Mouse (Mus musculus): Measurements from ENCODE around the gene Trmt2a. TPM values are rescaled to one million over a fixed set of nuclear protein-coding genes. Genes with fewer than 3 reads are reported as not detected.
A peak's percentile ranks its signal among the peaks of the same experiment; 100 is the strongest.
"Not testable (repeated sequence)": the region's sequence is repeated elsewhere in the genome, so short reads cannot be mapped to it uniquely, and the experiment has no call there.

The Trmt2a gene
- polyA plus RNA-seq, 1 experiment from 2014 or later: 110 TPM

DNA sequence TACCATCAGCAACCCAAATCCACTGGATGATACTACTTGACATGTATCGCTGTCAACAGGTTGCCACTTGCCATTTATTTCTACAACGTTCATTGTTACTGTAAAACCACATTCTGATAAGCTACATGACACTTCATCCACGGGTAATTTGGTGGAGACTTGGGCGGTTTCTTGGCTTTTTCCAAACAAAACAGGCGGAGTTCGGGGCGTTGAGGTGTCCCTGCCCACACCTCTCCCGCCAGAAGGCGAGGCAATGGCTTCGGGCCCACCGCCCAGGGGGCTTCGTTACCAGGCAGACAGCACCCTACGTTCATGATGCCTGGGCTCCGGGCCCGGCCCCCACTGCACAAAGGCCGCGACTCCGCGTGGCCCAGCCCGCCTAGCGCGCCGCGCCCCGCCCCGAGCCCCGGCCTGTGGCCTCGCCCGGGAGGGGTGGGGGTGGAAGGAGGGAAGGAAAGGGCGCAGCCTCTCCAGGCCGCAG, 40.1 kb downstream of the Trmt2a start:
- ATAC-seq (replicated peaks; ENCODE audit: low FRiP score, low TSS enrichment, low read depth) (peak; percentile 92), DNase-seq (ENCODE audit: low spot score) (no peak)
- no peaks in the 10 kb centered on the region for H3K27me3 ChIP-seq (replicated peaks; ENCODE audit: control insufficient read depth, insufficient read depth, low read length)
- peak overlapping the region; percentile 97 for H3K4me3 ChIP-seq (ENCODE audit: low read depth, low read length)
- H3K9me3 ChIP-seq (ENCODE audit: control insufficient read depth, low read length): no peaks in the 10 kb centered on the region
- H3K27ac ChIP-seq (ENCODE audit: low read depth): peak overlapping the region; percentile 87
- H3K9ac ChIP-seq (ENCODE audit: low read length): peak overlapping the region; percentile 96
- under 1% methylated on average over 28 of the region's 31 CpGs for WGBS
- H3K4me2 ChIP-seq (ENCODE audit: low read length): peak overlapping the region; percentile 99
- peaks cover 21% of the 10 kb centered on the region for H3K4me1 ChIP-seq (replicated peaks; ENCODE audit: control insufficient read depth, insufficient read depth, low read length)
- peaks cover 38% of the 10 kb centered on the region for H3K36me3 ChIP-seq (ENCODE audit: control insufficient read depth, insufficient read depth, low read length)

DNA sequence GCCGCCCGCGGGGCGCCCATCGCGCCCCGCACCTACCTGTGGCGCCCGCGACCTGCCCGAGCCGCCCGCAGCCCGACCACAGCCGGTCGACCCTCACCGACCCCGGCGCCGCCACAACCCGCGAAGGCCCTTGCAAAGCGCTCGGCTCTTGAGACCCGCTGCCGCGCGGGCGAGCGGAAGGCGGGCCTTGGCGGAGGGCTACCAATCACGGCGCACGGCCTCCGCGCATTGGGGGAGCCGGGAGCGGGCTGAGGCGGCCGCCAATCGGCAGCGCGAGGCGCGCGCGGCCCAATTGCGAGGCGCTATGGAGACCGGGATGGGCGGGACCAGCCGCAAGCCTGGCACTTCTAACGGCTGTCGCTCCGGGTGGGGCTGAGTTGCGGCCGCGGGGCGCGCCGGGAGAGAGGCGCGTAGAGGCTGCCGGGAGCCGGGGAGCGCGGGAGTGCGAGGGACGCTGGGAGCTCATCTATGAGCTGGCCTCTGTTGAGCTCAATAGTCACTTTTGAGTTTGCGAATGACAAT, 40.6 kb downstream of the Trmt2a start, which contains the start of gene Dgcr8:
Gene Dgcr8, minus strand, starts transcription at position 180 of the 522 bp plus-strand sequence.
- Histone ChIP-seq H3K27me3 (replicated peaks; ENCODE audit: control insufficient read depth, insufficient read depth, low read length) (no peaks in the 10 kb centered on the region), H3K27ac (ENCODE audit: low read depth) (peak within 1 kb of the TSS; percentile 87), H3K9ac (ENCODE audit: low read length) (peak within 1 kb of the TSS; percentile 96), H3K4me1 (replicated peaks; ENCODE audit: control insufficient read depth, insufficient read depth, low read length) (peaks cover 21% of the 10 kb centered on the region), H3K36me3 (ENCODE audit: control insufficient read depth, insufficient read depth, low read length) (peaks cover 33% of the 10 kb centered on the region), H3K4me2 (ENCODE audit: low read length) (peak within 1 kb of the TSS; percentile 99), H3K4me3 (ENCODE audit: low read depth, low read length) (peak within 1 kb of the TSS; percentile 97), H3K9me3 (ENCODE audit: control insufficient read depth, low read length) (no peaks in the 10 kb centered on the region)
- DNase-seq (ENCODE audit: low spot score) (peak; percentile 93), ATAC-seq (replicated peaks; ENCODE audit: low FRiP score, low TSS enrichment, low read depth) (peak; percentile 99)
- under 1% methylated on average over 64 of the region's 71 CpGs for WGBS

DNA sequence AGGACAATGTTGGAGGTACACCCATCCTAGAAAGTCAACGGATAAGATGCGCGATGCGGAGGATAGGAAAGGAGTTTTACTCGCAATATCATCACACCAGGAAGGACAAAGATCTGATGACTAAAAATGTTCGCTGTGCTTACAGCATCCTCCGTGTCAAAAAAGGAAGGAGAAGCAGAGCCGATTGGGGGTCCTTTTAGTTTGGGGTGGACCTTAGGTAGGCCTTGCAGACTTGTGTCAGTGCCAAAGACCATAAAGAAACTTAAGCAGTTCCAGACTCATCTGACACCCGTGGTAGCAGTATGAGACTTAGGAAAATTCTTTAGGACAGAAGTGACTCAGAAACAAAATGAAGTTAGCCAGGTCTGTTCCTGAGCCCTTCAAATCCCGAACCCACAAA, 41.1 kb downstream of the Trmt2a start:
- peak overlapping the region; percentile 45 for H3K4me2 ChIP-seq (ENCODE audit: low read length)
- H3K4me3 ChIP-seq (ENCODE audit: low read depth, low read length): peak overlapping the region; percentile 97
- peak overlapping the region; percentile 69; the same call in 1 of the 2 replicates for H3K27ac ChIP-seq (ENCODE audit: low read depth)
- H3K27me3 ChIP-seq (replicated peaks; ENCODE audit: control insufficient read depth, insufficient read depth, low read length); H3K9me3 ChIP-seq (ENCODE audit: control insufficient read depth, low read length); DNase-seq (ENCODE audit: low spot score): not testable (repeated sequence)
- H3K9ac ChIP-seq (ENCODE audit: low read length): peak overlapping the region; percentile 42
- H3K4me1 ChIP-seq (replicated peaks; ENCODE audit: control insufficient read depth, insufficient read depth, low read length): peaks cover 21% of the 10 kb centered on the region
- 0 out of 2 replicates have a peak, but pooled peaks have one; percentile 0 for ATAC-seq (replicated peaks; ENCODE audit: low FRiP score, low TSS enrichment, low read depth)
- H3K36me3 ChIP-seq (ENCODE audit: control insufficient read depth, insufficient read depth, low read length): peaks cover 28% of the 10 kb centered on the region
- WGBS: under 1% methylated on average over 6 of the region's 10 CpGs

MicroRNAs encoded within 50 kb of the gene (microRNA counts, 519-probe panel; counts per million panel counts)
- microRNA mmu-miR-1306: not detected

Small RNA genes lying within 50 kb of the gene (microRNA-seq; reads per million reads assigned to microRNA genes)
- 4.3 reads per million, percentile 32 among the genes with 10 or more reads in this experiment for gene Gm24572
- 250 reads per million, percentile 67 among the genes with 10 or more reads in this experiment for gene Mir1306

Other genes with a start within 250 kb of the Trmt2a start
- 85.8 and 88.1 TPM in 2 replicates for gene Dgcr6, start 195.8 kb upstream of the Trmt2a start, polyA plus RNA-seq (2014; fragmentation: Nextera tagmentation; extraction: Ambion mirVana)
- gene Prodh, start 158.5 kb upstream of the Trmt2a start, polyA plus RNA-seq (2014; fragmentation: Nextera tagmentation; extraction: Ambion mirVana): 16.5 and 18.2 TPM in 2 replicates
- gene Rtn4r, start 121.0 kb upstream of the Trmt2a start, polyA plus RNA-seq (2014; fragmentation: Nextera tagmentation; extraction: Ambion mirVana): 3.3 and 5.3 TPM in 2 replicates
- not detected in 2 replicates for gene Ccdc188, start 30.8 kb upstream of the Trmt2a start, polyA plus RNA-seq (2014; fragmentation: Nextera tagmentation; extraction: Ambion mirVana)
- gene Zdhhc8, start 13.5 kb upstream of the Trmt2a start, polyA plus RNA-seq (2014; fragmentation: Nextera tagmentation; extraction: Ambion mirVana): 11.5 and 15.1 TPM in 2 replicates
- gene Ranbp1, start 53 bp downstream of the Trmt2a start, polyA plus RNA-seq (2014; fragmentation: Nextera tagmentation; extraction: Ambion mirVana): 725 and 734 TPM in 2 replicates
- 4.4 TPM in 1 of 2 replicates, not detected in the other for gene Gm49776, start 9.6 kb downstream of the Trmt2a start, polyA plus RNA-seq (2014; fragmentation: Nextera tagmentation; extraction: Ambion mirVana)
- 37.5 and 39.4 TPM in 2 replicates for gene Dgcr8, start 40.6 kb downstream of the Trmt2a start, polyA plus RNA-seq (2014; fragmentation: Nextera tagmentation; extraction: Ambion mirVana)
- 34.8 and 34.9 TPM in 2 replicates for gene Tango2, start 99.4 kb downstream of the Trmt2a start, polyA plus RNA-seq (2014; fragmentation: Nextera tagmentation; extraction: Ambion mirVana)
- 31.7 and 33.0 TPM in 2 replicates for gene Arvcf, start 99.5 kb downstream of the Trmt2a start, polyA plus RNA-seq (2014; fragmentation: Nextera tagmentation; extraction: Ambion mirVana)
- gene Txnrd2, start 177.7 kb downstream of the Trmt2a start, polyA plus RNA-seq (2014; fragmentation: Nextera tagmentation; extraction: Ambion mirVana): 17.0 and 17.4 TPM in 2 replicates
- 95.4 and 95.6 TPM in 2 replicates for gene Comt, start 178.2 kb downstream of the Trmt2a start, polyA plus RNA-seq (2014; fragmentation: Nextera tagmentation; extraction: Ambion mirVana)

Data from intestine, embryonic 14.5 days (tissue).